Mouse (Mus musculus): ENCODE measurements around the gene Retn. TPM values are rescaled to one million over a fixed set of nuclear protein-coding genes. Genes with fewer than 3 reads are reported as not detected.

The Retn gene
- polyA plus RNA-seq, 1 experiment = 0.46 TPM

GRCm38 (mm10) chr8:3647561-3647960 lies 8.0 kb upstream of the Retn start:
- no peak overlapping the region for H3K27ac ChIP-seq (ENCODE audit: insufficient read depth, low read length)
- TF ChIP-seq CTCF (IDR thresholded peaks at IDR 0.05; ENCODE audit: borderline replicate concordance, insufficient read depth, low read depth, low read length) = no peak
- no peak for TF ChIP-seq POLR2A (IDR thresholded peaks at IDR 0.05; ENCODE audit: borderline replicate concordance, insufficient read depth, low read length)
- WGBS = 79% methylated on average over 4 of the region's 4 CpGs
- H3K4me3 ChIP-seq (replicated peaks; ENCODE audit: insufficient read depth, low read depth, low read length) = no peak overlapping the region
- no peak for DNase-seq
- H3K4me1 ChIP-seq (ENCODE audit: control insufficient read depth, insufficient read depth, low read length) = no peaks in the 10 kb centered on the region
- H3K27me3 ChIP-seq (ENCODE audit: control insufficient read depth, insufficient read depth, low read length) = no peaks in the 10 kb centered on the region

- no peak for DNase-seq
- Histone ChIP-seq H3K4me1 (ENCODE audit: control insufficient read depth, insufficient read depth, low read length) (no peaks in the 10 kb centered on the region), H3K27me3 (ENCODE audit: control insufficient read depth, insufficient read depth, low read length) (no peaks in the 10 kb centered on the region), H3K27ac (ENCODE audit: insufficient read depth, low read length) (no peak overlapping the region), H3K4me3 (replicated peaks; ENCODE audit: insufficient read depth, low read depth, low read length) (no peak overlapping the region)
- TF ChIP-seq POLR2A (IDR thresholded peaks at IDR 0.05; ENCODE audit: borderline replicate concordance, insufficient read depth, low read length) = no peak
- TF ChIP-seq CTCF (IDR thresholded peaks at IDR 0.05; ENCODE audit: borderline replicate concordance, insufficient read depth, low read depth, low read length) = no peak
- 79% methylated on average over 2 of the region's 2 CpGs for WGBS
These were observed 7.3 kb upstream of the Retn start for GRCm38 (mm10) chr8:3648268-3648667.

GRCm38 (mm10) chr8:3648990-3649389 lies 6.6 kb upstream of the Retn start:
- no peaks in the 10 kb centered on the region for H3K27me3 ChIP-seq (ENCODE audit: control insufficient read depth, insufficient read depth, low read length)
- no peak overlapping the region for H3K27ac ChIP-seq (ENCODE audit: insufficient read depth, low read length)
- 37% methylated on average over 1 of the region's 1 CpGs for WGBS
- no peak for TF ChIP-seq CTCF (IDR thresholded peaks at IDR 0.05; ENCODE audit: borderline replicate concordance, insufficient read depth, low read depth, low read length)
- no peak for TF ChIP-seq POLR2A (IDR thresholded peaks at IDR 0.05; ENCODE audit: borderline replicate concordance, insufficient read depth, low read length)
- no peaks in the 10 kb centered on the region for H3K4me1 ChIP-seq (ENCODE audit: control insufficient read depth, insufficient read depth, low read length)
- no peak for DNase-seq
- H3K4me3 ChIP-seq (replicated peaks; ENCODE audit: insufficient read depth, low read depth, low read length) = no peak overlapping the region

- TF ChIP-seq POLR2A (IDR thresholded peaks at IDR 0.05; ENCODE audit: borderline replicate concordance, insufficient read depth, low read length) = no peak
- no peak for TF ChIP-seq CTCF (IDR thresholded peaks at IDR 0.05; ENCODE audit: borderline replicate concordance, insufficient read depth, low read depth, low read length)
- WGBS = 62% methylated on average over 3 of the region's 3 CpGs
- H3K27me3 ChIP-seq (ENCODE audit: control insufficient read depth, insufficient read depth, low read length) = no peaks in the 10 kb centered on the region; the same call in 1 of the 2 replicates
These were observed 2.7 kb upstream of the Retn start for GRCm38 (mm10) chr8:3652845-3653244.

GRCm38 (mm10) chr8:3654726-3655508 lies 653 bp upstream of the Retn start:
- TF ChIP-seq POLR2A (IDR thresholded peaks at IDR 0.05; ENCODE audit: borderline replicate concordance, insufficient read depth, low read length) (no peak), CTCF (IDR thresholded peaks at IDR 0.05; ENCODE audit: borderline replicate concordance, insufficient read depth, low read depth, low read length) (no peak)
- no peak for DNase-seq
- no peak overlapping the region for H3K27ac ChIP-seq (ENCODE audit: insufficient read depth, low read length)
- no peaks in the 10 kb centered on the region; the same call in 1 of the 2 replicates for H3K27me3 ChIP-seq (ENCODE audit: control insufficient read depth, insufficient read depth, low read length)
- no peaks in the 10 kb centered on the region for H3K4me1 ChIP-seq (ENCODE audit: control insufficient read depth, insufficient read depth, low read length)
- 75% methylated on average over 11 of the region's 11 CpGs for WGBS
- H3K4me3 ChIP-seq (replicated peaks; ENCODE audit: insufficient read depth, low read depth, low read length) = no peak overlapping the region

More at GRCm38 (mm10) chr8:3652845-3653244, 2.7 kb upstream of the Retn start:
- no peak overlapping the region for H3K4me3 ChIP-seq (replicated peaks; ENCODE audit: insufficient read depth, low read depth, low read length)
- DNase-seq = no peak
- no peak overlapping the region for H3K27ac ChIP-seq (ENCODE audit: insufficient read depth, low read length)
- H3K4me1 ChIP-seq (ENCODE audit: control insufficient read depth, insufficient read depth, low read length) = no peaks in the 10 kb centered on the region

GRCm38 (mm10) chr8:3656725-3657381 lies 1.3 kb downstream of the Retn start:
- Histone ChIP-seq H3K4me1 (ENCODE audit: control insufficient read depth, insufficient read depth, low read length) (no peaks in the 10 kb centered on the region), H3K27me3 (ENCODE audit: control insufficient read depth, insufficient read depth, low read length) (no peaks in the 10 kb centered on the region; the same call in 1 of the 2 replicates), H3K4me3 (replicated peaks; ENCODE audit: insufficient read depth, low read depth, low read length) (no peak overlapping the region), H3K27ac (ENCODE audit: insufficient read depth, low read length) (no peak overlapping the region)
- no peak for DNase-seq
- whole genome bisulfite sequencing = 16% methylated on average over 7 of the region's 7 CpGs
- no peak for TF ChIP-seq CTCF (IDR thresholded peaks at IDR 0.05; ENCODE audit: borderline replicate concordance, insufficient read depth, low read depth, low read length)
- TF ChIP-seq POLR2A (IDR thresholded peaks at IDR 0.05; ENCODE audit: borderline replicate concordance, insufficient read depth, low read length) = no peak

- Histone ChIP-seq H3K4me3 (replicated peaks; ENCODE audit: insufficient read depth, low read depth, low read length) (no peak overlapping the region), H3K4me1 (ENCODE audit: control insufficient read depth, insufficient read depth, low read length) (no peaks in the 10 kb centered on the region), H3K27ac (ENCODE audit: insufficient read depth, low read length) (no peak overlapping the region), H3K27me3 (ENCODE audit: control insufficient read depth, insufficient read depth, low read length) (no peaks in the 10 kb centered on the region; the same call in 1 of the 2 replicates)
- WGBS = 79% methylated on average over 8 of the region's 8 CpGs
- TF ChIP-seq POLR2A (IDR thresholded peaks at IDR 0.05; ENCODE audit: borderline replicate concordance, insufficient read depth, low read length) (no peak), CTCF (IDR thresholded peaks at IDR 0.05; ENCODE audit: borderline replicate concordance, insufficient read depth, low read depth, low read length) (no peak)
- DNase-seq = no peak
These were observed 5.3 kb downstream of the Retn start for GRCm38 (mm10) chr8:3660889-3661288.

- no peak overlapping the region for H3K4me3 ChIP-seq (replicated peaks; ENCODE audit: insufficient read depth, low read depth, low read length)
- no peak for TF ChIP-seq POLR2A (IDR thresholded peaks at IDR 0.05; ENCODE audit: borderline replicate concordance, insufficient read depth, low read length)
- no peak for TF ChIP-seq CTCF (IDR thresholded peaks at IDR 0.05; ENCODE audit: borderline replicate concordance, insufficient read depth, low read depth, low read length)
- WGBS = 50% methylated on average over 5 of the region's 5 CpGs
- no peaks in the 10 kb centered on the region for H3K27me3 ChIP-seq (ENCODE audit: control insufficient read depth, insufficient read depth, low read length)
- no peaks in the 10 kb centered on the region for H3K4me1 ChIP-seq (ENCODE audit: control insufficient read depth, insufficient read depth, low read length)
- no peak for DNase-seq
- H3K27ac ChIP-seq (ENCODE audit: insufficient read depth, low read length) = no peak overlapping the region
These were observed 8.8 kb downstream of the Retn start for GRCm38 (mm10) chr8:3664405-3664804.
